Mouse (Mus musculus) T-helper 17 cell (primary cell): ENCODE measurements at regions not wholly inside any gene's neighbourhood (a gene's known extent, or its start where the extent isn't known, plus 50 kb on each side); places are given as distances from the start of the nearest gene placed in this dataset.

ENCODE experiments used
- in situ Hi-C, 2 experiments: fragments of 300-600 bp; cut with MboI, MseI; formaldehyde crosslinking; loops; 1 replicate in 1 of 2; 2 replicates in 1 of 2; pipeline ENCODE4 v1.15.1; 2025; ENCODE audit warnings: high pct_unique_total_duplicates in 2 of 2

- in situ Hi-C loops = no loop called here
Measured at GRCm38 (mm10) chr15:62233154-62233553, 1310.3 kb upstream of the A1bg start.

- in situ Hi-C loops = no loop called here
Measured at GRCm38 (mm10) chr15:62231709-62232108, 1308.9 kb upstream of the A1bg start.

GRCm38 (mm10) chr15:62230773-62231172, 1308.0 kb upstream of the A1bg start:
- in situ Hi-C loops = no loop called here

GRCm38 (mm10) chr15:62229491-62230283, 1306.9 kb upstream of the A1bg start:
- in situ Hi-C loops = no loop called here

- in situ Hi-C loops = no loop called here
Measured at GRCm38 (mm10) chr15:62229023-62229422, 1306.2 kb upstream of the A1bg start.

- in situ Hi-C loops = no loop called here
Measured at GRCm38 (mm10) chr15:62224798-62225197, 1302.0 kb upstream of the A1bg start.

- in situ Hi-C loops = no loop called here
Measured at GRCm38 (mm10) chr15:62224191-62224590, 1301.4 kb upstream of the A1bg start.

GRCm38 (mm10) chr15:62223156-62223840, 1300.5 kb upstream of the A1bg start:
- in situ Hi-C loops = no loop called here

GRCm38 (mm10) chr15:62222731-62223130, 1299.9 kb upstream of the A1bg start:
- in situ Hi-C loops = no loop called here

- in situ Hi-C loops = no loop called here
Measured at GRCm38 (mm10) chr15:62222201-62222600, 1299.4 kb upstream of the A1bg start.

- in situ Hi-C loops = no loop called here
Measured at GRCm38 (mm10) chr15:62221024-62221819, 1298.4 kb upstream of the A1bg start.

- in situ Hi-C loops = no loop called here
Measured at GRCm38 (mm10) chr15:62220620-62221019, 1297.8 kb upstream of the A1bg start.

GRCm38 (mm10) chr15:62219934-62220540, 1297.2 kb upstream of the A1bg start:
- in situ Hi-C loops = no loop called here

GRCm38 (mm10) chr15:62218346-62219080, 1295.7 kb upstream of the A1bg start:
- in situ Hi-C loops = no loop called here

- in situ Hi-C loops = no loop called here
Measured at GRCm38 (mm10) chr15:62216688-62217477, 1294.1 kb upstream of the A1bg start.

GRCm38 (mm10) chr15:62215616-62216398, 1293.0 kb upstream of the A1bg start:
- in situ Hi-C loops = no loop called here

- in situ Hi-C loops = no loop called here
Measured at GRCm38 (mm10) chr15:62214300-62214699, 1291.5 kb upstream of the A1bg start.

GRCm38 (mm10) chr15:62212283-62212910, 1289.6 kb upstream of the A1bg start:
- in situ Hi-C loops = no loop called here

- in situ Hi-C loops = no loop called here
Measured at GRCm38 (mm10) chr15:62209881-62210481, 1287.2 kb upstream of the A1bg start.
